8 mouse cellular contexts compared by ENCODE assay signal in the genomic region with DNA sequence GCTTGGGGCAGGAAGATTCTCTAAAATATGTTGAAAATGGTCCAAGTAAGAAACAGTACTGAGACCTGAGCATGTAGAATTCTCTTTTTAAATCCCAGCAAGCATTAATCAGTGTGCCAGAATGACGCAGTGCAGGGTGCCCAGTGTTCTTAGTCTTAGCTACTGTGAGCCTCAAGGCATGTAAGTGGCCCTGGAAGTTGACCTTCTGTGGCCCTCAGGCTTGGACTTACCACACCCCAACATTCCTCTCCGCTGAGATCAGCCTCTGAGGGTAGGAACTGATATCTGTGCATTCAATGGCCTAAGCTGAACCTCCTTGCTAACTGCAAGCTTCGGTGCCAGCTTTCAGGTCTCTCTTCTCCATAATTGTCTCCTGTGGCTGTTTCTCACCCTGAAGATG.
A peak's percentile ranks its signal among the peaks of the same experiment; 100 is the strongest.
DNase-seq lines count a peak whose midpoint lies in the region; ATAC-seq lines count a peak whose summit lies in the region.

No protein-coding gene starts in this region.

- 0 out of 2 replicates have a peak overlapping the region, but pooled peaks have one; percentile 20 for H3K9ac ChIP-seq in lung, embryonic 16.5 days (ENCODE audit: low read length)
- no peak overlapping the region for H3K9ac ChIP-seq in hindbrain, embryonic 13.5 days

- DNase-seq in gastrocnemius, postnatal 25 days, result peak; percentile 5
- DNase-seq in gastrocnemius, adult 8-10 months (ENCODE audit: low spot score in 2 of 2), result no peak
- peak; percentile 91 for DNase-seq in 3T3-L1 (ENCODE audit: low read depth, low spot score)
- DNase-seq in heart, adult 8-10 months (ENCODE audit: low spot score), result peak; percentile 33
- no peak for DNase-seq in spleen, postnatal 10 days (ENCODE audit: low spot score in 2 of 2)
- DNase-seq in left cerebral cortex, adult 9 months (ENCODE audit: low spot score in 2 of 2), result no peak

- H3K9me3 ChIP-seq in lung, embryonic 16.5 days (ENCODE audit: control insufficient read depth, low read length), result no peaks in the 10 kb centered on the region
- no peaks in the 10 kb centered on the region for H3K9me3 ChIP-seq in hindbrain, embryonic 13.5 days

- ATAC-seq in lung, embryonic 16.5 days (ENCODE audit: low read depth), result peak; percentile 71
- ATAC-seq in hindbrain, embryonic 13.5 days (ENCODE audit: low FRiP score), result no peak

- peaks cover 24% of the 10 kb centered on the region for H3K4me1 ChIP-seq in lung, embryonic 16.5 days (replicated peaks; ENCODE audit: control insufficient read depth, insufficient read depth, low read length)
- peaks cover 12% of the 10 kb centered on the region for H3K4me1 ChIP-seq in hindbrain, embryonic 13.5 days (replicated peaks)

- whole genome bisulfite sequencing in lung, embryonic 16.5 days, result 44% methylated on average over 3 of the region's 3 CpGs
- 71% methylated on average over 3 of the region's 3 CpGs for WGBS in hindbrain, embryonic 13.5 days

- H3K27ac ChIP-seq in lung, embryonic 16.5 days (ENCODE audit: low read length), result peak overlapping the region; percentile 38
- no peak overlapping the region for H3K27ac ChIP-seq in hindbrain, embryonic 13.5 days

- H3K4me3 ChIP-seq in lung, embryonic 16.5 days (ENCODE audit: low read length), result no peak overlapping the region
- H3K4me3 ChIP-seq in hindbrain, embryonic 13.5 days, result no peak overlapping the region

- no peaks in the 10 kb centered on the region for H3K27me3 ChIP-seq in lung, embryonic 16.5 days (ENCODE audit: control insufficient read depth, insufficient read depth, low read depth, low read length)
- H3K27me3 ChIP-seq in hindbrain, embryonic 13.5 days, result no peaks in the 10 kb centered on the region

- H3K4me2 ChIP-seq in lung, embryonic 16.5 days (ENCODE audit: low read depth, low read length), result no peak overlapping the region
- no peak overlapping the region for H3K4me2 ChIP-seq in hindbrain, embryonic 13.5 days

- no peaks in the 10 kb centered on the region for H3K36me3 ChIP-seq in lung, embryonic 16.5 days (ENCODE audit: control insufficient read depth, insufficient read depth, low read length)
- no peaks in the 10 kb centered on the region for H3K36me3 ChIP-seq in hindbrain, embryonic 13.5 days

Comparison
In these comparisons a context has a peak if more than half of its experiments do, and no peak if none do; other contexts are left out.
1. DNase-seq: peak in gastrocnemius, postnatal 25 days (single experiment), 3T3-L1 (single experiment) and heart, adult 8-10 months (single experiment); none in gastrocnemius, adult 8-10 months (0 of 2), spleen, postnatal 10 days (0 of 2) and left cerebral cortex, adult 9 months (0 of 2).